Mouse (Mus musculus) CH12.LX (cell line): ENCODE measurements at regions not wholly inside any gene's neighbourhood (a gene's known extent, or its start where the extent isn't known, plus 50 kb on each side); places are given as distances from the start of the nearest gene placed in this dataset.

Source experiments
- DNase-seq: peaks from one replicate; pipeline ENCODE4 v3.0.0-alpha.2; 2013; ENCODE audit errors: extremely low read depth
- H3K27ac ChIP-seq: 2 replicates; pipeline ENCODE4 v1.5.1; 2012; ENCODE audit warnings: low read depth, mild to moderate bottlenecking, control low read depth, moderate library complexity; ENCODE audit not compliant: insufficient read depth
- H3K27me3 ChIP-seq: replicated peaks from 2 replicates; pipeline ENCODE3; 2012; ENCODE audit warnings: inconsistent platforms
- H3K36me3 ChIP-seq, 2 experiments: replicated peaks in 1 of 2; 2 replicates each; pipeline versions ENCODE3 to v1.6.1; 2012; ENCODE audit warnings: inconsistent platforms in 1 of 2, low read length in 1 of 2, mild to moderate bottlenecking in 1 of 2, mixed read lengths in 1 of 2, moderate library complexity in 1 of 2; ENCODE audit not compliant: control insufficient read depth in 1 of 2, insufficient read depth in 1 of 2
- H3K4me1 ChIP-seq, 2 experiments: 2 replicates each; pipeline ENCODE4 v1.6.1; 2012; ENCODE audit warnings: inconsistent platforms in 1 of 2, moderate library complexity in 1 of 2; ENCODE audit not compliant: insufficient read depth in 2 of 2, control insufficient read depth in 1 of 2
- H3K4me2 ChIP-seq: 2 replicates; pipeline ENCODE4 v1.6.1; 2012; ENCODE audit warnings: low read depth, mild to moderate bottlenecking, control low read depth; ENCODE audit not compliant: poor library complexity, insufficient read depth, severe bottlenecking
- H3K4me3 ChIP-seq, 3 experiments: fragments of 150-350 bp in 1 of 3; sonication (generic) in 1 of 3; replicated peaks in 1 of 3; 2 replicates each; pipeline versions ENCODE3 to v1.5.1; 2011 to 2012; ENCODE audit warnings: low read depth in 2 of 3, low read length in 2 of 3, mild to moderate bottlenecking in 2 of 3, moderate library complexity in 2 of 3, control low read depth in 1 of 3, improper control_type of control experiment in 1 of 3, inconsistent platforms in 1 of 3, mixed read lengths in 1 of 3; ENCODE audit not compliant: poor library complexity in 1 of 3
- H3K79me2 ChIP-seq: replicated peaks from 2 replicates; pipeline ENCODE4 v1.6.1; 2012; ENCODE audit warnings: mild to moderate bottlenecking, moderate library complexity; ENCODE audit not compliant: control insufficient read depth, poor library complexity, insufficient read depth, severe bottlenecking; ENCODE audit errors: extremely low read depth
- H3K9ac ChIP-seq: 2 replicates; pipeline ENCODE4 v1.6.1; 2012; ENCODE audit warnings: low read depth, mild to moderate bottlenecking, control low read depth, moderate library complexity; ENCODE audit not compliant: insufficient read depth
- H3K9me3 ChIP-seq: replicated peaks from 2 replicates; pipeline ENCODE3; 2012; ENCODE audit warnings: low read length, inconsistent platforms, mixed read lengths
- CHD1 ChIP-seq: IDR thresholded peaks from 2 replicates; pipeline ENCODE4 v1.6.1; 2012; ENCODE audit warnings: low read depth, low read length, improper control_type of control experiment, inconsistent platforms
- CHD2 ChIP-seq: IDR thresholded peaks from 2 replicates; pipeline ENCODE4 v1.6.1; 2011; ENCODE audit warnings: low read length, improper control_type of control experiment
- CTCF ChIP-seq, 2 experiments: IDR thresholded peaks in 1 of 2; conservative IDR thresholded peaks in 1 of 2; 2 replicates each; pipeline ENCODE4 v1.5.1; 2011 to 2012; ENCODE audit warnings: low read depth in 2 of 2, low read length in 2 of 2, improper control_type of control experiment in 1 of 2, inconsistent platforms in 1 of 2, mild to moderate bottlenecking in 1 of 2, moderate library complexity in 1 of 2
- ETS1 ChIP-seq: conservative IDR thresholded peaks from 2 replicates; pipeline ENCODE4 v1.6.1; 2012; ENCODE audit warnings: low read depth, mild to moderate bottlenecking, inconsistent platforms, low read length, improper control_type of control experiment, moderate library complexity
- GABPA ChIP-seq: IDR thresholded peaks from 2 replicates; pipeline ENCODE4 v1.6.1; 2012; ENCODE audit warnings: low read depth, low read length, improper control_type of control experiment, inconsistent platforms; ENCODE audit not compliant: insufficient replicate concordance
- HCFC1 ChIP-seq: IDR thresholded peaks from 2 replicates; pipeline ENCODE4 v1.6.1; 2012; ENCODE audit warnings: low read depth, mild to moderate bottlenecking, inconsistent platforms, low read length, improper control_type of control experiment
- IRF4 ChIP-seq: IDR thresholded peaks from 2 replicates; pipeline ENCODE4 v1.6.1; 2014; ENCODE audit warnings: low read depth, mild to moderate bottlenecking, inconsistent platforms, low read length, improper control_type of control experiment
- JUND ChIP-seq: conservative IDR thresholded peaks from 2 replicates; pipeline ENCODE4 v1.6.1; 2011; ENCODE audit warnings: low read depth, low read length, improper control_type of control experiment
- KAT2A ChIP-seq: IDR thresholded peaks from 2 replicates; pipeline ENCODE4 v1.6.1; 2012; ENCODE audit warnings: low read length, improper control_type of control experiment, inconsistent platforms; ENCODE audit not compliant: insufficient replicate concordance
- MAFK ChIP-seq: IDR thresholded peaks from 2 replicates; pipeline ENCODE4 v1.6.1; 2011; ENCODE audit warnings: low read length, improper control_type of control experiment; ENCODE audit not compliant: insufficient replicate concordance
- MYC ChIP-seq: IDR thresholded peaks from 2 replicates; pipeline ENCODE4 v1.6.1; 2011; ENCODE audit warnings: low read depth, mild to moderate bottlenecking, improper control_type of control experiment, low read length
- POLR2A ChIP-seq: IDR thresholded peaks from 2 replicates; pipeline ENCODE4 v1.6.1; 2011; ENCODE audit warnings: low read depth, mild to moderate bottlenecking, improper control_type of control experiment, low read length
- SIN3A ChIP-seq: IDR thresholded peaks from 2 replicates; pipeline ENCODE4 v1.6.1; 2012; ENCODE audit warnings: low read length, improper control_type of control experiment, inconsistent platforms
- TBP ChIP-seq: conservative IDR thresholded peaks from 2 replicates; pipeline ENCODE4 v1.6.1; 2011; ENCODE audit warnings: low read depth, low read length, improper control_type of control experiment
- ZC3H11A ChIP-seq: IDR thresholded peaks from 2 replicates; pipeline ENCODE4 v1.6.1; 2012; ENCODE audit warnings: low read depth, mild to moderate bottlenecking, inconsistent platforms, low read length, improper control_type of control experiment
- ZKSCAN1 ChIP-seq: IDR thresholded peaks from 2 replicates; pipeline ENCODE4 v1.6.1; 2012; ENCODE audit warnings: low read depth, inconsistent platforms, low read length, improper control_type of control experiment, borderline replicate concordance
- ZMIZ1 ChIP-seq: IDR thresholded peaks from 2 replicates; pipeline ENCODE4 v1.6.1; 2012; ENCODE audit warnings: low read depth, mild to moderate bottlenecking, inconsistent platforms, low read length, improper control_type of control experiment
- ZNF384 ChIP-seq: IDR thresholded peaks from 2 replicates; pipeline ENCODE4 v1.6.1; 2012; ENCODE audit warnings: low read depth, low read length, improper control_type of control experiment, inconsistent platforms
- dilution Hi-C: fragments of 300-500 bp; cut with MboI; formaldehyde crosslinking; loops from 2 replicates; pipeline ENCODE4 v1.14.3; 2020; ENCODE audit warnings: low sequenced_read_pairs; ENCODE audit not compliant: extremely low pct_unique_long_range_greater_than_20kb, extremely low pct_ligation_motif_present
- in situ Hi-C: fragments of 300-500 bp; cut with MboI; formaldehyde crosslinking; loops from 3 replicates; pipeline ENCODE4 v1.14.3; 2019; ENCODE audit warnings: low sequenced_read_pairs, low pct_ligation_motif_present, low pct_unique_long_range_greater_than_20kb, mixed read lengths

DNA sequence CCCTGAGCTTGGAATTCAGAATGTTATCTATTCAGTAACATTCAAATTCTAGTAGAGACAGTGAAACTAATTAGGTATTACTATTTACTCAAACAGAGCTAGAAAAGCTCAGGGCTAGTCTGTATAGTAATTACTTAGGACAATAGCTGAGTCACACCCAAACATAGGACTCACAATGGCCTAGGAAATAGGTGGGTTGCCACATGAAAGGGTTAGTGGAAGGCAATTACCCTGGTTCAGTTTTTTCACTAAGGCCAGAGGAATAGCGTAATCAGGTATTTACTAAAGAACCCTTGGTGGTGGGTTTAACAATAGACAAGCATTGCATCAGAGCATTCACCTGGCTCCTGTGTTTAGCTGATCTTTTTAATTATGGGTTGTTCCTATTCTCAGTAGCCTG, 664.7 kb upstream of the Vrk2 start:
- no peak for DNase-seq
- H3K9me3 ChIP-seq, result no peaks in the 10 kb centered on the region
- no peak overlapping the region for H3K4me3 ChIP-seq
- H3K79me2 ChIP-seq, result no peaks in the 10 kb centered on the region
- in situ Hi-C loops, result no loop called here
- TF ChIP-seq CHD2 (no peak), HCFC1 (no peak), MAFK (no peak), CHD1 (no peak), MYC (no peak), SIN3A (no peak), IRF4 (no peak), ZKSCAN1 (no peak)
- dilution Hi-C loops, result no loop called here
- H3K4me1 ChIP-seq, result no peaks in the 10 kb centered on the region
- no peaks in the 10 kb centered on the region for H3K27me3 ChIP-seq
- no peak overlapping the region for H3K27ac ChIP-seq
- no peaks in the 10 kb centered on the region for H3K36me3 ChIP-seq
- H3K9ac ChIP-seq, result no peak overlapping the region
- H3K4me2 ChIP-seq, result no peak overlapping the region

DNA sequence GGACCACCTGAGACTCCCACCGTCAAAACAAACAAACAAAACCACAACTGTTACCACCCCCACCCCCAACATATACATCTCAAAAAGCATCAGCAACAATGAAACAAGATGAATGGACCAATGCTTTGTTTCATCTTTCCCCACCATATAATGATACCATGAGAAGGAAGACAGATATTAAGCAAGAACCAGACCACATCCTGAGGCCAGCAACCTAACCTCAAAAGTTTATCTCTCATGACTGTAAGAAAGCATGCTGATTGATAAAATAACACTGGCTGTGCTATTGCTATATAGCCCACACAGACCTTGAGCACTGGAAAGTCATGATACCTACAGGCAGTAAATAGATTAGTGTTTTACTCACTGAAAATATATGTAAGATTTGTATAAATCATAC, 642.1 kb upstream of the Vrk2 start:
- TF ChIP-seq TBP (no peak), GABPA (no peak), MAFK (no peak), ETS1 (no peak), ZMIZ1 (no peak), POLR2A (no peak), ZC3H11A (no peak), KAT2A (no peak), CTCF (conservative IDR thresholded peaks at IDR 0.05 in 1 of 2, IDR thresholded peaks at IDR 0.05 in 1 of 2; ENCODE audit: low read depth in 2 of 2, low read length in 2 of 2) (no peak)
- no peak overlapping the region for H3K27ac ChIP-seq
- dilution Hi-C loops, result no loop called here

GRCm38 (mm10) chr11:27226454-27226853, 632.7 kb upstream of the Vrk2 start:
- H3K4me2 ChIP-seq, result no peak overlapping the region
- H3K27ac ChIP-seq, result no peak overlapping the region
- no peak overlapping the region for H3K4me3 ChIP-seq
- H3K4me1 ChIP-seq, result peaks cover 0 to 6% of the 10 kb centered on the region in 2 experiments; a peak in 2 of 4 replicates
- no peak overlapping the region for H3K9ac ChIP-seq
- TF ChIP-seq JUND (no peak), ZNF384 (peak; percentile 53)
- H3K79me2 ChIP-seq, result no peaks in the 10 kb centered on the region
- dilution Hi-C loops, result no loop called here
- H3K9me3 ChIP-seq, result peaks cover 6% of the 10 kb centered on the region
- DNase-seq, result no peak
- H3K36me3 ChIP-seq, result no peaks in the 10 kb centered on the region
- no peaks in the 10 kb centered on the region for H3K27me3 ChIP-seq
- in situ Hi-C loops, result no loop called here

More for the DNA sequence above, 642.1 kb upstream of the Vrk2 start:
- H3K9ac ChIP-seq, result no peak overlapping the region
- no peak overlapping the region for H3K4me2 ChIP-seq
- H3K4me3 ChIP-seq, result no peak overlapping the region
- H3K9me3 ChIP-seq, result no peaks in the 10 kb centered on the region
- no peaks in the 10 kb centered on the region for H3K36me3 ChIP-seq
- DNase-seq, result no peak
- H3K79me2 ChIP-seq, result no peaks in the 10 kb centered on the region
- no peaks in the 10 kb centered on the region for H3K27me3 ChIP-seq
- H3K4me1 ChIP-seq, result no peaks in the 10 kb centered on the region
- in situ Hi-C loops, result no loop called here
